Mouse (Mus musculus) small intestine, adult 2 months (tissue): ENCODE measurements around the gene Tnks2.

Source experiments
- CTCF ChIP-seq: fragments of 200-500 bp; IDR thresholded peaks from 2 replicates; pipeline ENCODE4 v1.5.1; 2012; ENCODE audit warnings: low read depth, mild to moderate bottlenecking, control low read depth, inconsistent platforms, low read length, moderate library complexity, mixed read lengths; ENCODE audit not compliant: insufficient replicate concordance, insufficient read length; ENCODE audit errors: extremely low read depth
- POLR2A ChIP-seq: fragments of 200-500 bp; IDR thresholded peaks from 2 replicates; pipeline ENCODE4 v1.6.1; 2012; ENCODE audit warnings: low read depth, mild to moderate bottlenecking, control low read depth, inconsistent platforms, low read length, moderate library complexity

DNA sequence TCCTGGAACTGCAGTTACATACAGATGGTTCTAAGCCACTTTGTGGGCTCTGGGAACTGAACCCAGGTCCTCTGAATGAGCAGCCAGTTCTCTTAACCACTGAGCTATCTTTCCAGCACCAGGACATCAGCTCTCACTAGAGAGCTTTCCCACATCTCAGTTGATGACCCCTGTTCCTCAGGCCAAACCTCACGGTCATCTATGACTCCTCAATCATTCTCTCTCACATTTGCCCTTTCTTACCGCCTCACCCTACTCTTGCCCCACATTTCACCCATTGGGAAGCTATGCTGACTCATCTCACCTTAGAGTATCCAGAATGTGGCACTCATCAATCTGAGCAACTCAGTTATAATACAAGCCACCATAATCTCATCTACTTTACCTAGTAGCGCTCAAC, 6.3 kb downstream of the Tnks2 start:
- TF ChIP-seq CTCF: no peak
- TF ChIP-seq POLR2A: no peak
